Mouse (Mus musculus): ENCODE data around the gene Fgfr1op.
"Not testable (repeated sequence)": the region's sequence is repeated elsewhere in the genome, so short reads cannot be mapped to it uniquely, and the experiment has no call there.

DNA sequence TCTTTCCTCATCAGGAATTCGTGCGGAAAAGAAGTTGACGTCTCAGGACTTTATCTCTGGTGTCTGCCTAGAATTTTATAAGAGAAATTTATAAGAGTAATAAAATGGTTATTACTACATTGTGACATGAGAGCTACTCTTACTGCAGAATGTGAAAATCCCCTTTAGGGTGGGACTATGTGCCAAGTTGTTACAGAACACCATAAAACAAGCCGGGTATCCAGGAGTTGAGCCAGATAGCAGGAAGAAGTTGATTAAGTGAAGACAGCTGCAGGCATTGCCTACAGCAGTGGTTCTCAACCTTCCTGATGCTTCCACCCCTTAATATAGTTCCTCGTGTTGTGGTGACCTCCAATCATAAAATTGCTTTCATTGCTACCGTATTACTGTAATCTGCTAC lies 48.4 kb upstream of the Fgfr1op start:
- TF ChIP-seq CTCF (IDR thresholded peaks at IDR 0.05; ENCODE audit: control insufficient read depth, insufficient read depth, insufficient read length); MYOG (IDR thresholded peaks at IDR 0.05; ENCODE audit: control insufficient read depth, extremely low read depth, insufficient read length): not testable (repeated sequence)
